ENCODE assay signal across 24 mouse cellular contexts in the genomic region with DNA sequence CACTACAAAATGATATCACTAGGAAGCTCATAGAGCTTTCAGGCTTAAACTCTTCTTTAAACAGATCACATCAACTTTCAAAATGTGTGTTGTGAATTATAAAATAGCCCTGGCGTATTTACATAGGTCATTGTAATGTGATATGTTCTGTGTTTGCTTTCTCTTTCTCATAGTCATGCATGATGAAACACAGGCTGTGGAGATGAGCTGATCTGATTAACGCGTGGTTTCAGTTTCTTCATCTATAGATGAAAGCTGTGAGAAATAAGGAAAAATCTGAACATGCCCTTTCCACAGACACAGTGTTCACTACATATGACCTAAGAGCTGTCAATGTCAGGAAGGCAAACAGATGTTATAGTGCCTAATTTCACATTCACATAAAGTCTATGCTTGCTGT.
"Had no signal": no experiment of that assay in that cellular context is flagged by ENCODE, and none has a peak within 500 bp of the region (broad histone marks: within the 10 kb centered on the region; RNA-seq: fewer than 3 reads in every experiment).

No protein-coding gene starts in this region.

- H3K4me3 ChIP-seq: gastrocnemius, adult 2 months; heart, embryonic 10.5 days; heart, embryonic 13.5 days; heart, embryonic 15.5 days; hindbrain, embryonic 13.5 days; limb, embryonic 13.5 days; limb, embryonic 15.5 days; liver, embryonic 12.5 days had no signal

- H3K4me2 ChIP-seq: heart, embryonic 13.5 days; heart, embryonic 15.5 days; hindbrain, embryonic 13.5 days; limb, embryonic 13.5 days; limb, embryonic 15.5 days; liver, embryonic 12.5 days had no signal

- H3K9ac ChIP-seq: heart, embryonic 13.5 days; heart, embryonic 15.5 days; hindbrain, embryonic 13.5 days; limb, embryonic 13.5 days; limb, embryonic 15.5 days; liver, embryonic 12.5 days; liver, embryonic 14.5 days had no signal

- DNase-seq: gastrocnemius, adult 2 months; gastrocnemius, postnatal 10 days; gastrocnemius, postnatal 25 days; heart, adult 18-20 months; heart, postnatal 14 days; heart, postnatal 36 days; kidney, adult 11 months; kidney, adult 2 months; kidney, adult 9 months; kidney, postnatal 14 days; kidney, postnatal 36 days; layer of hippocampus, adult 9-11 months; layer of hippocampus, postnatal 36 days; left cerebral cortex, postnatal 4 days had no signal

- ATAC-seq: hindbrain, embryonic 16.5 days; intestine, embryonic 16.5 days; liver, embryonic 12.5 days had no signal

- H3K36me3 ChIP-seq: heart, embryonic 10.5 days; heart, embryonic 13.5 days; heart, embryonic 15.5 days; hindbrain, embryonic 13.5 days; limb, embryonic 13.5 days; limb, embryonic 15.5 days; liver, embryonic 12.5 days had no signal

- H3K27ac ChIP-seq: gastrocnemius, adult 2 months; heart, embryonic 10.5 days; heart, embryonic 13.5 days; heart, embryonic 15.5 days; hindbrain, embryonic 13.5 days; limb, embryonic 13.5 days; limb, embryonic 15.5 days; liver, embryonic 12.5 days; liver, embryonic 14.5 days had no signal

- H3K4me1 ChIP-seq: heart, embryonic 10.5 days; heart, embryonic 13.5 days; heart, embryonic 15.5 days; hindbrain, embryonic 13.5 days; limb, embryonic 13.5 days; limb, embryonic 15.5 days; liver, embryonic 12.5 days had no signal

- H3K9me3 ChIP-seq: heart, embryonic 10.5 days; heart, embryonic 13.5 days; heart, embryonic 15.5 days; hindbrain, embryonic 13.5 days; limb, embryonic 13.5 days; limb, embryonic 15.5 days; liver, embryonic 12.5 days had no signal

- H3K27me3 ChIP-seq: heart, embryonic 13.5 days; heart, embryonic 15.5 days; hindbrain, embryonic 13.5 days; limb, embryonic 13.5 days; limb, embryonic 15.5 days; liver, embryonic 12.5 days had no signal
